Mouse (Mus musculus): ENCODE measurements around the gene Cstb. TPM values are rescaled to one million over a fixed set of nuclear protein-coding genes. Genes with fewer than 3 reads are reported as not detected.
A peak's percentile ranks its signal among the peaks of the same experiment; 100 is the strongest.

Cstb gene
- total and polyA plus RNA-seq, 2 experiments from 2014 or later = 89.2 to 126 TPM

- no peaks in the 10 kb centered on the region for H3K9me3 ChIP-seq (ENCODE audit: low read length)
- no peak overlapping the region for H3K27ac ChIP-seq (ENCODE audit: low read depth, low read length)
- ATAC-seq (ENCODE audit: low FRiP score) = no peak
- no peaks in the 10 kb centered on the region for H3K27me3 ChIP-seq (ENCODE audit: insufficient read depth, low read length)
- no peak for TF ChIP-seq CTCF (IDR thresholded peaks at IDR 0.05)
- peaks cover 80% of the 10 kb centered on the region for H3K36me3 ChIP-seq (ENCODE audit: insufficient read depth, low read length)
- DNase-seq (ENCODE audit: low spot score) = no peak
- no peak overlapping the region for H3K4me2 ChIP-seq (ENCODE audit: low read depth, low read length, poor library complexity, severe bottlenecking)
- H3K4me1 ChIP-seq (ENCODE audit: insufficient read depth, low read length) = no peaks in the 10 kb centered on the region
- no peak overlapping the region for H3K9ac ChIP-seq (replicated peaks; ENCODE audit: low read length, poor library complexity, severe bottlenecking)
- H3K4me3 ChIP-seq (ENCODE audit: low read depth, low read length) = no peak overlapping the region
- 92% methylated on average over 3 of the region's 3 CpGs for WGBS
These were observed 20.7 kb downstream of the Cstb start for GRCm38 (mm10) chr10:78446195-78446594.

- Histone ChIP-seq H3K27me3 (ENCODE audit: insufficient read depth, low read length) (no peaks in the 10 kb centered on the region), H3K4me2 (ENCODE audit: low read depth, low read length, poor library complexity, severe bottlenecking) (no peak overlapping the region), H3K9ac (replicated peaks; ENCODE audit: low read length, poor library complexity, severe bottlenecking) (no peak overlapping the region), H3K36me3 (ENCODE audit: insufficient read depth, low read length) (peaks cover 71% of the 10 kb centered on the region), H3K9me3 (ENCODE audit: low read length) (no peaks in the 10 kb centered on the region), H3K27ac (ENCODE audit: low read depth, low read length) (no peak overlapping the region), H3K4me3 (ENCODE audit: low read depth, low read length) (no peak overlapping the region), H3K4me1 (ENCODE audit: insufficient read depth, low read length) (no peaks in the 10 kb centered on the region)
- no peak for ATAC-seq (ENCODE audit: low FRiP score)
- DNase-seq (ENCODE audit: low spot score) = no peak
- no peak for TF ChIP-seq CTCF (IDR thresholded peaks at IDR 0.05)
- WGBS = 83% methylated on average over 3 of the region's 3 CpGs
These were observed 21.9 kb downstream of the Cstb start for GRCm38 (mm10) chr10:78447396-78447795.

- no peak overlapping the region for H3K4me3 ChIP-seq (ENCODE audit: low read depth, low read length)
- H3K9me3 ChIP-seq (ENCODE audit: low read length) = no peaks in the 10 kb centered on the region
- peak; percentile 54 for TF ChIP-seq CTCF (IDR thresholded peaks at IDR 0.05)
- no peak overlapping the region for H3K4me2 ChIP-seq (ENCODE audit: low read depth, low read length, poor library complexity, severe bottlenecking)
- no peak for DNase-seq (ENCODE audit: low spot score)
- no peaks in the 10 kb centered on the region for H3K4me1 ChIP-seq (ENCODE audit: insufficient read depth, low read length)
- 92% methylated on average over 5 of the region's 5 CpGs for WGBS
- H3K36me3 ChIP-seq (ENCODE audit: insufficient read depth, low read length) = peaks cover 42% of the 10 kb centered on the region
- H3K9ac ChIP-seq (replicated peaks; ENCODE audit: low read length, poor library complexity, severe bottlenecking) = no peak overlapping the region
- no peak for ATAC-seq (ENCODE audit: low FRiP score)
- no peaks in the 10 kb centered on the region for H3K27me3 ChIP-seq (ENCODE audit: insufficient read depth, low read length)
- no peak overlapping the region for H3K27ac ChIP-seq (ENCODE audit: low read depth, low read length)
These were observed 25.3 kb downstream of the Cstb start for GRCm38 (mm10) chr10:78450761-78451160.

- no peak overlapping the region for H3K27ac ChIP-seq (ENCODE audit: low read depth, low read length)
- 14% methylated on average over 4 of the region's 4 CpGs for WGBS
- H3K4me1 ChIP-seq (ENCODE audit: insufficient read depth, low read length) = peaks cover 2% of the 10 kb centered on the region; the same call in 1 of the 2 replicates
- no peak overlapping the region for H3K4me3 ChIP-seq (ENCODE audit: low read depth, low read length)
- H3K27me3 ChIP-seq (ENCODE audit: insufficient read depth, low read length) = no peaks in the 10 kb centered on the region
- H3K9me3 ChIP-seq (ENCODE audit: low read length) = no peaks in the 10 kb centered on the region
- 0 out of 2 replicates have a peak, but pooled peaks have one; percentile 14 for ATAC-seq (ENCODE audit: low FRiP score)
- H3K9ac ChIP-seq (replicated peaks; ENCODE audit: low read length, poor library complexity, severe bottlenecking) = no peak overlapping the region
- DNase-seq (ENCODE audit: low spot score) = peak; percentile 39
- TF ChIP-seq CTCF (IDR thresholded peaks at IDR 0.05) = no peak
- H3K36me3 ChIP-seq (ENCODE audit: insufficient read depth, low read length) = peaks cover 29% of the 10 kb centered on the region
- no peak overlapping the region for H3K4me2 ChIP-seq (ENCODE audit: low read depth, low read length, poor library complexity, severe bottlenecking)
These were observed 27.2 kb downstream of the Cstb start for GRCm38 (mm10) chr10:78452641-78453040.

DNA sequence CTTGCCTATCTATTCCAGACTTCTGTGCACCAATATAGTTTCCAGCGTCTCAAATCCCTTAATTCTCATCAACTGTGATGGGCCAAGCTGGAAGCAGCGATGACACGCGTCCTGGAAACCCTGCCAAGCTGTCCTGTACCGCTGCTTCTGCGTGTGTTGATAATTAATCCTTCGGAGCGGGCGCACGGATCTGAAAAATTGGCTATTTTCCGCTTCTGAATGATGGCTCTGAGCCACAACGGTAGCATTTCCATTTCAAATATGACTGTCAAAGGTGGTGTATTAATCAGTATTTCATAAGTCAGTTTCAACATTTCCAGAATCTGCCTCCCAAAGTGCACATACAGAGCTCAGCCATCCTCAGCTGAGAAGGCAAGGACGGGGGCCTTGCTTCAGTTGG lies 31.2 kb downstream of the Cstb start:
- H3K9ac ChIP-seq (replicated peaks; ENCODE audit: low read length, poor library complexity, severe bottlenecking) = no peak overlapping the region
- H3K4me2 ChIP-seq (ENCODE audit: low read depth, low read length, poor library complexity, severe bottlenecking) = no peak overlapping the region

GRCm38 (mm10) chr10:78457495-78458347 lies 32.3 kb downstream of the Cstb start:
- Histone ChIP-seq H3K9me3 (ENCODE audit: low read length) (no peaks in the 10 kb centered on the region), H3K27me3 (ENCODE audit: insufficient read depth, low read length) (no peaks in the 10 kb centered on the region), H3K9ac (replicated peaks; ENCODE audit: low read length, poor library complexity, severe bottlenecking) (0 out of 2 replicates have a peak overlapping the region, but pooled peaks have one; percentile 2), H3K36me3 (ENCODE audit: insufficient read depth, low read length) (no peaks in the 10 kb centered on the region), H3K4me3 (ENCODE audit: low read depth, low read length) (no peak overlapping the region), H3K27ac (ENCODE audit: low read depth, low read length) (0 out of 2 replicates have a peak overlapping the region, but pooled peaks have one; percentile 38), H3K4me1 (ENCODE audit: insufficient read depth, low read length) (peaks cover 8% of the 10 kb centered on the region), H3K4me2 (ENCODE audit: low read depth, low read length, poor library complexity, severe bottlenecking) (no peak overlapping the region)
- no peak for TF ChIP-seq CTCF (IDR thresholded peaks at IDR 0.05)
- WGBS = 33% methylated on average over 9 of the region's 10 CpGs
- ATAC-seq (ENCODE audit: low FRiP score) (no peak), DNase-seq (ENCODE audit: low spot score) (peak; percentile 11)

More for the DNA sequence above, 31.2 kb downstream of the Cstb start:
- H3K4me3 ChIP-seq (ENCODE audit: low read depth, low read length) = no peak overlapping the region
- 0 out of 2 replicates have a peak overlapping the region, but pooled peaks have one; percentile 26 for H3K27ac ChIP-seq (ENCODE audit: low read depth, low read length)
- ATAC-seq (ENCODE audit: low FRiP score) = no peak
- H3K36me3 ChIP-seq (ENCODE audit: insufficient read depth, low read length) = no peaks in the 10 kb centered on the region
- H3K4me1 ChIP-seq (ENCODE audit: insufficient read depth, low read length) = peaks cover 8% of the 10 kb centered on the region
- peak; percentile 37 for DNase-seq (ENCODE audit: low spot score)
- H3K9me3 ChIP-seq (ENCODE audit: low read length) = no peaks in the 10 kb centered on the region
- H3K27me3 ChIP-seq (ENCODE audit: insufficient read depth, low read length) = no peaks in the 10 kb centered on the region
- no peak for TF ChIP-seq CTCF (IDR thresholded peaks at IDR 0.05)
- 47% methylated on average over 13 of the region's 13 CpGs for WGBS
